Mouse (Mus musculus) midbrain, embryonic 12.5 days (tissue): ENCODE data around the gene Slc36a4. TPM values are rescaled to one million over a fixed set of nuclear protein-coding genes. Genes with fewer than 3 reads are reported as not detected.

Source experiments
- ATAC-seq: fragments of 200-750 bp; cut with Nextera tagmentation; 2 replicates; pipeline ENCODE4 v1.8.0; 2017; ENCODE audit warnings: low read depth, moderate TSS enrichment, moderate library complexity; ENCODE audit not compliant: low FRiP score
- H3K27ac ChIP-seq: fragments of 300-500 bp; sonication (generic); replicated peaks from 2 replicates; pipeline ENCODE4 v1.5.1; 2016; ENCODE audit warnings: mild to moderate bottlenecking
- H3K27me3 ChIP-seq: fragments of 300-500 bp; sonication (generic); 2 replicates; pipeline ENCODE4 v1.6.1; 2016; ENCODE audit warnings: mild to moderate bottlenecking
- H3K36me3 ChIP-seq: fragments of 300-500 bp; sonication (generic); 2 replicates; pipeline ENCODE4 v1.6.1; 2016
- H3K4me1 ChIP-seq: fragments of 300-500 bp; sonication (generic); 2 replicates; pipeline ENCODE4 v1.6.1; 2016
- H3K4me2 ChIP-seq: fragments of 300-500 bp; sonication (generic); replicated peaks from 2 replicates; pipeline ENCODE4 v1.6.1; 2016; ENCODE audit warnings: mild to moderate bottlenecking, moderate library complexity
- H3K4me3 ChIP-seq: fragments of 300-500 bp; sonication (generic); 2 replicates; pipeline ENCODE4 v1.5.1; 2016; ENCODE audit warnings: mild to moderate bottlenecking
- H3K9ac ChIP-seq: fragments of 300-500 bp; sonication (generic); replicated peaks from 2 replicates; pipeline ENCODE4 v1.6.1; 2016; ENCODE audit warnings: mild to moderate bottlenecking, moderate library complexity
- H3K9me3 ChIP-seq: fragments of 300-500 bp; sonication (generic); 2 replicates; pipeline ENCODE4 v1.6.1; 2016; ENCODE audit warnings: mild to moderate bottlenecking
- WGBS: fragments of 180-500 bp; shearing (Covaris S2); methylation state at CpG from one replicate; pipeline ENCODE4 v1.1.7; 2016; 5-methylcytosine and 5-hydroxymethylcytosine counted together
- polyA plus RNA-seq: library from polyadenylated mRNA; unstranded; fragments of >200 nt; fragmentation: Nextera tagmentation; extraction: Ambion mirVana; gene quantifications from 2 replicates; pipeline ENCODE4 v1.2.1, GENCODE M21; 2016

Slc36a4 gene
- polyA plus RNA-seq, 1 experiment from 2014 or later: 20.6 TPM

GRCm38 (mm10) chr9:15731758-15732748 is 22.5 kb downstream of the Slc36a4 start:
- WGBS: 52% methylated on average over 13 of the region's 13 CpGs
- peaks cover 14% of the 10 kb centered on the region for H3K4me1 ChIP-seq
- no peaks in the 10 kb centered on the region for H3K9me3 ChIP-seq
- no peak overlapping the region for H3K4me2 ChIP-seq
- H3K4me3 ChIP-seq: no peak overlapping the region
- no peaks in the 10 kb centered on the region for H3K27me3 ChIP-seq
- peak overlapping the region; percentile 65 for H3K27ac ChIP-seq
- peaks cover 63% of the 10 kb centered on the region for H3K36me3 ChIP-seq
- ATAC-seq: peak; percentile 90
- 0 out of 2 replicates have a peak overlapping the region, but pooled peaks have one; percentile 24 for H3K9ac ChIP-seq

- no peak for ATAC-seq
- no peak overlapping the region for H3K4me3 ChIP-seq
- H3K27ac ChIP-seq: no peak overlapping the region
- H3K36me3 ChIP-seq: peaks cover 69% of the 10 kb centered on the region
- H3K4me2 ChIP-seq: no peak overlapping the region
- H3K4me1 ChIP-seq: peaks cover 14% of the 10 kb centered on the region
- no peak overlapping the region for H3K9ac ChIP-seq
- WGBS: 90% methylated on average over 11 of the region's 11 CpGs
- no peaks in the 10 kb centered on the region for H3K9me3 ChIP-seq
- H3K27me3 ChIP-seq: no peaks in the 10 kb centered on the region
Measured at GRCm38 (mm10) chr9:15734056-15734866, 24.7 kb downstream of the Slc36a4 start.

GRCm38 (mm10) chr9:15734867-15735131 is 25.3 kb downstream of the Slc36a4 start:
- H3K36me3 ChIP-seq: peaks cover 69% of the 10 kb centered on the region
- H3K27ac ChIP-seq: no peak overlapping the region
- H3K4me3 ChIP-seq: no peak overlapping the region
- H3K9ac ChIP-seq: no peak overlapping the region
- no peaks in the 10 kb centered on the region for H3K9me3 ChIP-seq
- WGBS: 96% methylated on average over 6 of the region's 6 CpGs
- H3K27me3 ChIP-seq: no peaks in the 10 kb centered on the region
- H3K4me1 ChIP-seq: peaks cover 14% of the 10 kb centered on the region
- H3K4me2 ChIP-seq: no peak overlapping the region
- no peak for ATAC-seq

- no peak for ATAC-seq
- Histone ChIP-seq H3K27me3 (no peaks in the 10 kb centered on the region), H3K9ac (no peak overlapping the region), H3K27ac (no peak overlapping the region), H3K4me1 (peaks cover 4% of the 10 kb centered on the region), H3K4me2 (no peak overlapping the region), H3K36me3 (peaks cover 59% of the 10 kb centered on the region), H3K4me3 (no peak overlapping the region), H3K9me3 (no peaks in the 10 kb centered on the region)
- 90% methylated on average over 2 of the region's 2 CpGs for WGBS
Measured at GRCm38 (mm10) chr9:15737522-15737921, 28.0 kb downstream of the Slc36a4 start.

GRCm38 (mm10) chr9:15741428-15741827 is 31.9 kb downstream of the Slc36a4 start:
- Histone ChIP-seq H3K4me1 (peaks cover 6% of the 10 kb centered on the region), H3K4me2 (no peak overlapping the region), H3K27ac (no peak overlapping the region), H3K4me3 (no peak overlapping the region), H3K36me3 (peaks cover 34% of the 10 kb centered on the region), H3K9ac (no peak overlapping the region), H3K27me3 (no peaks in the 10 kb centered on the region), H3K9me3 (no peaks in the 10 kb centered on the region)
- 90% methylated on average over 4 of the region's 4 CpGs for WGBS
- ATAC-seq: no peak

- Histone ChIP-seq H3K4me3 (no peak overlapping the region), H3K4me1 (peaks cover 11% of the 10 kb centered on the region), H3K9me3 (no peaks in the 10 kb centered on the region), H3K4me2 (no peak overlapping the region), H3K9ac (no peak overlapping the region), H3K36me3 (peaks cover 29% of the 10 kb centered on the region), H3K27me3 (no peaks in the 10 kb centered on the region), H3K27ac (no peak overlapping the region)
- ATAC-seq: no peak
- WGBS: 69% methylated on average over 6 of the region's 6 CpGs
Measured at GRCm38 (mm10) chr9:15741931-15742330, 32.4 kb downstream of the Slc36a4 start.

- Histone ChIP-seq H3K36me3 (no peaks in the 10 kb centered on the region), H3K27me3 (no peaks in the 10 kb centered on the region), H3K4me3 (no peak overlapping the region), H3K27ac (0 out of 2 replicates have a peak overlapping the region, but pooled peaks have one; percentile 3), H3K4me1 (peaks cover 12% of the 10 kb centered on the region), H3K9me3 (no peaks in the 10 kb centered on the region), H3K9ac (no peak overlapping the region), H3K4me2 (no peak overlapping the region)
- WGBS: 37% methylated on average over 2 of the region's 2 CpGs
- peak; percentile 63; the same call in 1 of the 2 replicates for ATAC-seq
Measured at GRCm38 (mm10) chr9:15745985-15746607, 36.6 kb downstream of the Slc36a4 start.

- Histone ChIP-seq H3K36me3 (no peaks in the 10 kb centered on the region), H3K27ac (no peak overlapping the region), H3K4me1 (peaks cover 12% of the 10 kb centered on the region), H3K9me3 (no peaks in the 10 kb centered on the region), H3K4me2 (no peak overlapping the region), H3K9ac (no peak overlapping the region), H3K27me3 (no peaks in the 10 kb centered on the region), H3K4me3 (no peak overlapping the region)
- no peak; the same call in 1 of the 2 replicates for ATAC-seq
- WGBS: 41% methylated on average over 7 of the region's 7 CpGs
Measured at GRCm38 (mm10) chr9:15746636-15747035, 37.1 kb downstream of the Slc36a4 start.

- ATAC-seq: no peak
- WGBS: 72% methylated on average over 5 of the region's 5 CpGs
- no peak overlapping the region for H3K9ac ChIP-seq
- H3K27me3 ChIP-seq: no peaks in the 10 kb centered on the region
- peaks cover 12% of the 10 kb centered on the region for H3K4me1 ChIP-seq
- no peaks in the 10 kb centered on the region for H3K36me3 ChIP-seq
- no peak overlapping the region for H3K27ac ChIP-seq
- H3K9me3 ChIP-seq: no peaks in the 10 kb centered on the region
- H3K4me3 ChIP-seq: no peak overlapping the region
- H3K4me2 ChIP-seq: no peak overlapping the region
Measured at GRCm38 (mm10) chr9:15748383-15748782, 38.8 kb downstream of the Slc36a4 start.

GRCm38 (mm10) chr9:15759318-15759717 is 49.8 kb downstream of the Slc36a4 start:
- H3K36me3 ChIP-seq: no peaks in the 10 kb centered on the region
- ATAC-seq: no peak
- no peaks in the 10 kb centered on the region for H3K27me3 ChIP-seq
- H3K9ac ChIP-seq: no peak overlapping the region
- no peak overlapping the region for H3K4me3 ChIP-seq
- no peak overlapping the region for H3K4me2 ChIP-seq
- no peaks in the 10 kb centered on the region for H3K4me1 ChIP-seq
- no peaks in the 10 kb centered on the region for H3K9me3 ChIP-seq
- H3K27ac ChIP-seq: no peak overlapping the region

- no peak for ATAC-seq
- Histone ChIP-seq H3K4me3 (no peak overlapping the region), H3K9me3 (no peaks in the 10 kb centered on the region), H3K9ac (no peak overlapping the region), H3K4me2 (no peak overlapping the region), H3K27me3 (no peaks in the 10 kb centered on the region), H3K36me3 (no peaks in the 10 kb centered on the region), H3K4me1 (no peaks in the 10 kb centered on the region), H3K27ac (no peak overlapping the region)
- WGBS: 60% methylated on average over 5 of the region's 5 CpGs
Measured at GRCm38 (mm10) chr9:15766379-15766778, 56.8 kb downstream of the Slc36a4 start.

- Histone ChIP-seq H3K4me3 (no peak overlapping the region), H3K36me3 (no peaks in the 10 kb centered on the region), H3K9me3 (no peaks in the 10 kb centered on the region), H3K27ac (no peak overlapping the region), H3K4me2 (no peak overlapping the region), H3K9ac (no peak overlapping the region), H3K4me1 (no peaks in the 10 kb centered on the region), H3K27me3 (no peaks in the 10 kb centered on the region)
- 74% methylated on average over 5 of the region's 5 CpGs for WGBS
- no peak for ATAC-seq
Measured at GRCm38 (mm10) chr9:15766821-15767220, 57.3 kb downstream of the Slc36a4 start.
